ENCODE assay signal across 9 mouse cellular contexts in genomic region chr8:55940526-55940880, GRCm38 (mm10). TPM values are rescaled to one million over a fixed set of nuclear protein-coding genes. Genes with fewer than 3 reads are reported as not detected.
A peak's percentile ranks its signal among the peaks of the same experiment; 100 is the strongest.
DNase-seq lines count a peak whose midpoint lies in the region; ATAC-seq and TF ChIP-seq lines count a peak whose summit lies in the region.
"Had no signal": no experiment of that assay in that cellular context is flagged by ENCODE, and none has a peak within 500 bp of the region (broad histone marks: within the 10 kb centered on the region; RNA-seq: fewer than 3 reads in every experiment).

No protein-coding gene starts in this region.

- H3K36me3 ChIP-seq in liver, postnatal 0 days (replicated peaks; ENCODE audit: insufficient read depth, low read length): no peaks in the 10 kb centered on the region
- H3K36me3 ChIP-seq: lung, embryonic 15.5 days had no signal

- no peak for ATAC-seq in liver, postnatal 0 days
- ATAC-seq in CD4-positive, CD25-positive, alpha-beta regulatory T cell, adult 4 months: no peak

- H3K27me3 ChIP-seq in liver, postnatal 0 days (ENCODE audit: insufficient read depth, low read length): no peaks in the 10 kb centered on the region
- H3K27me3 ChIP-seq: lung, embryonic 15.5 days had no signal

- H3K9me3 ChIP-seq in liver, postnatal 0 days (ENCODE audit: low read length): no peaks in the 10 kb centered on the region
- H3K9me3 ChIP-seq: lung, embryonic 15.5 days had no signal

- no peak overlapping the region for H3K27ac ChIP-seq in left cerebral cortex, adult 2 months
- no peak overlapping the region for H3K27ac ChIP-seq in liver, postnatal 0 days (ENCODE audit: low read depth)
- H3K27ac ChIP-seq: lung, embryonic 15.5 days had no signal

- H3K4me1 ChIP-seq in liver, postnatal 0 days (ENCODE audit: insufficient read depth): no peaks in the 10 kb centered on the region
- H3K4me1 ChIP-seq: lung, embryonic 15.5 days had no signal

- no peak for DNase-seq in left cerebral cortex, adult 2 months (ENCODE audit: extremely low spot score in 1 of 2, low spot score in 2 of 2)
- DNase-seq in left cerebral cortex, adult 18-20 months (ENCODE audit: low spot score in 2 of 2): no peak
- peak; percentile 17 for DNase-seq in c-Kit-positive CD71-negative TER-119-negative erythroid progenitor cells, embryonic 14.5 days (ENCODE audit: low read depth)
- peak; percentile 14 to 36 for DNase-seq in heart, postnatal 10 days
- peak; percentile 21 for DNase-seq in liver, postnatal 0 days
- peak; percentile 52 for DNase-seq in testis, postnatal 10 days (ENCODE audit: low spot score)
- DNase-seq in frontal cortex, postnatal 36 days (ENCODE audit: low spot score in 2 of 2): no peak

- intact Hi-C loops in left cerebral cortex, adult 2 months (cut with DNase I): no loop called here
- intact Hi-C loops in heart, postnatal 10 days (cut with DNase I): no loop called here

- 3% methylated on average over 8 of the region's 8 CpGs for WGBS in liver, postnatal 0 days (ENCODE audit: insufficient replicate concordance)

- H3K9ac ChIP-seq in liver, postnatal 0 days (replicated peaks): no peak overlapping the region
- H3K9ac ChIP-seq: lung, embryonic 15.5 days had no signal

- no peak for TF ChIP-seq EP300 in liver, postnatal 0 days (IDR thresholded peaks at IDR 0.05; ENCODE audit: low read depth)

- no peak for TF ChIP-seq CTCF in left cerebral cortex, adult 2 months (IDR thresholded peaks at IDR 0.05)
- no peak for TF ChIP-seq CTCF in liver, postnatal 0 days (IDR thresholded peaks at IDR 0.05; ENCODE audit: low read depth)

- H3K4me3 ChIP-seq in left cerebral cortex, adult 2 months: peak overlapping the region; percentile 51
- H3K4me3 ChIP-seq in liver, postnatal 0 days (ENCODE audit: low read depth, low read length): no peak overlapping the region
- H3K4me3 ChIP-seq: lung, embryonic 15.5 days had no signal

- no peak overlapping the region for H3K4me2 ChIP-seq in liver, postnatal 0 days (ENCODE audit: low read depth, low read length)
- H3K4me2 ChIP-seq: lung, embryonic 15.5 days had no signal

RNA-seq across cellular contexts. Expression of gene Glra3, which starts 0.2 kb away (rescaled TPM):
- 1 to 10 TPM; 7.6 to 9.4 TPM for total RNA-seq in left cerebral cortex, adult 2 months (2021)
- 1 to 10 TPM; 9.3 to 9.5 TPM for total RNA-seq in left cerebral cortex, adult 18-20 months (2021)
- total RNA-seq in heart, postnatal 10 days (2021): not detected
- not detected in 2 replicates for polyA plus RNA-seq in liver, postnatal 0 days (2015; fragmentation: Nextera tagmentation; extraction: Ambion mirVana)
- polyA plus RNA-seq in CD4-positive, CD25-positive, alpha-beta regulatory T cell, adult 4 months (2017; shearing (Covaris generic)): not detected
- polyA plus RNA-seq: lung, embryonic 15.5 days had no signal

RNA-seq across cellular contexts. Expression of gene Adam29, which starts 33.8 kb away (rescaled TPM):
- not detected for total RNA-seq in left cerebral cortex, adult 2 months (2021)
- total RNA-seq in left cerebral cortex, adult 18-20 months (2021): not detected
- total RNA-seq in heart, postnatal 10 days (2021): not detected
- polyA plus RNA-seq in liver, postnatal 0 days (2015; fragmentation: Nextera tagmentation; extraction: Ambion mirVana): not detected in 2 replicates
- not detected for polyA plus RNA-seq in CD4-positive, CD25-positive, alpha-beta regulatory T cell, adult 4 months (2017; shearing (Covaris generic))
- polyA plus RNA-seq: lung, embryonic 15.5 days had no signal

Comparison
In these comparisons a context has a peak if more than half of its experiments do, and no peak if none do; other contexts are left out.
1. DNase-seq: peak in c-Kit-positive CD71-negative TER-119-negative erythroid progenitor cells, embryonic 14.5 days (single experiment), heart, postnatal 10 days (2 of 2), liver, postnatal 0 days (single experiment) and testis, postnatal 10 days (single experiment); none in left cerebral cortex, adult 2 months (0 of 2), left cerebral cortex, adult 18-20 months (0 of 2) and frontal cortex, postnatal 36 days (0 of 2).
2. RNA of gene Glra3, which starts 0.2 kb away (total RNA-seq): 9.3 to 9.5 TPM in left cerebral cortex, adult 18-20 months and 7.6 to 9.4 TPM in left cerebral cortex, adult 2 months; not detected in heart, postnatal 10 days; every median in the first group is over 4 times any median in the second.